Mouse (Mus musculus) c-Kit-positive CD71-positive TER-119-positive erythroid progenitor cells, embryonic 14.5 days (primary cell): ENCODE results near the gene Armc9.

Source experiments
- DNase-seq: peaks from one replicate; pipeline ENCODE4 v3.0.0-alpha.2; 2013; ENCODE audit warnings: low spot score

The Armc9 gene

DNA sequence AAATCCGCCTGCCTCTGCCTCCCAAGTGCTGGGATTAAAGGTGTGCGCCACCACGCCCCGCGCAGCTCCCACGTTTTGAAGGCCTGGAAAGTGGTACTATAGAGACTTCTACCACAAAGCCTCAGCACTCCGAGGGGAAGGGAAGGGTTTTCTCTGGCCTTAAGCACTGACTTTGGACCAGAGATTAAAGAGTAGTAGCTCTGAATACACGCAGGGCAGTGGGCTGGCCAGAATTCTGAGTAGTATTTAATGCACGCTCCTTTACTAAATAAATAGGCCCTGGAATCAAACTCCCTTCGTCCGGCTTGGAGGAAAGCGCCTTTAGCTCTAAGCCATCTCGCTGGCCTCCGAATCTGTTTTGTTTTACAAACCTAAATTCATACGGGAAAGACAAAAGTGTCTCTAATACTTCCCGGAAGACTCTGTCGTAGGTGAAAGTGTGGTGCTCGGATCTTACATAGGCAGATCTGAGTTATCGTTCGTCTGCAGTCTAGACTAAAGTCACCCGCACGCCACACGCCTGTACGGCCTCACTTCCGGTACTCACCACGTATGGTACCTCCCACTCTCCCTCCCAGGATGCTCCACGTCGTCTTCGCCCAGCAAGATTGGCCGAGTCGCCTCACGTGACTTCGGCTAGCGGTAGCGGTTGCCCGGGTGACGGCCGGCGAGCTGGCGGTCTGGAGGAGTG, at the start of gene Armc9:
Gene Armc9 (plus strand): TSS at position 648 of the 691 bp plus-strand sequence.
- DNase-seq, result peak; percentile 94

DNA sequence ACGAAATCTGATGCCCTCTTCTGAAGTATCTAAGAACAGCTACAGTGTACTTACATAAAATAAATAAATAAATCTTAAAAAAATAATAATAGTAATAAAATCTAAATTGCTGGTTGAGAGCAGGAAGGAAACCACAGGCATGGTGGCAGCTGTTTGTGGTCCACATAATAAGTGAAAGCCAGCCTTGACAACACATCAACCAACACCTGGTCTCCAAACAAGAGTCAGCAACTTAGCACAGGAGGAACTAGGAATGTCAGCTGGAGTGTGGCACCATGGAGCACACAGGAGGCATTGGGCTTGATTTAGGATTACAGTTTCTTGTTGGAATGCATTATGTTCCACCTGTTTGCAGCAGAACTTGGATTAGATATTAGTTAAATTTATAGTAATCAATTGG, 49.5 kb upstream of the Armc9 start:
- no peak for DNase-seq

DNA sequence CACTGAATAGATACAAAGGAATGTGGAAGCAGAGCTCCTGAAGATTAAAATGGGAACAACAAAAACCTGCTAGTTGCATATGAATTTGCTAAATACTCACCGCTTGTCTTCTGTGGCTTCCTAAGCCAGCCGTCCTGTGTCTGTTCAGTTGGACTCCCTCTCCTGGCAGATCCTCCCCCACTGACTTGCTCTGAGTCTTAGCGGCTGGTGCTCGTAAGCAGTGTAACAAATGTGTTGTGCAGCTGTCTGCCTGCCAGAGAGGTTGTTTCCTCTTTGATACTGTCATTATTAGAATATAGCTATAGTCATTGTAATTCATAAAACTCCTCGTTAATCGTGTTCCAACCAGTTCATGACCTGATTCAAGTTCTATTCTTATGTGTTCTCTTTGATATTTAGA, 42.8 kb upstream of the Armc9 start, which contains the start of gene Htr2b:
Gene Htr2b (minus strand): TSS at position 192 of the 400 bp plus-strand sequence.
- no peak for DNase-seq

DNA sequence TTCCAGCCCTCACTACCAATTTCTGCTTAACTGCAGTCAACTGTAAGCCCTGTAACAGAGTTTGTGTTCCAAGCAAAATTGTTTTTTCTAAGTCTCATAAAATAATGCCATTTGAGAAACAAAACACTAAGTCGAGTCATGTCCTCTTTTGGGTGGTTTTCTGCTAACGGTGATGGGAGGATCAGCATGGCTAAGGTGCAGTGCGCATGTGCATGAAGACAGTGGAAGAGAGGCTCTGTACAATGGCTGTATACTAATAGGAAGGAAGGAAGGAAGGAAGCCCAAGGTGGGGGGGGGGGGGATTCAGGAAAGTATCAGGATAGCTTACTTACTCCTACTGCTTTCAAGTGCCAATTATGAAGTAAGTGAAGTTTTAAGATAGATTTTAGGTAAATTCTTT, 40.4 kb upstream of the Armc9 start:
- no peak for DNase-seq

DNA sequence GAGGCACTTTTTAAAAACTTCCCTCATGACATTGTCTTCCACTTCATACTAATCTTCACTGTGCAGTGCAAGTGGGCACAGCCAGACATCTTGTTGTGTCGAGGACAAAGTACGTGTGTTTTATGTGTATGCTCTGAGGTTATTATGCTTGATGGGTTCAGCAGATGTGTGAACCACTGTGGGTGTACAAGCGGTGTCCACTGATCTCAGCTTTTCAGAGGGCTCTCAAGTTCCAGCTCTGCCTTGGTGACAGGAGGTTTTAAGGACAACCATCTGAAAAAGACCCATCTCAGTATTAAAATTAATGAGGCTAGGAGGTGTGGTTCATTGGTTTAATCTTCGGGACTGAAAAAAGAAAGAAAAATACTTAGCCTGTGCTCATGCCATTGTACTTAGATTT, 35.0 kb upstream of the Armc9 start:
- no peak for DNase-seq

GRCm38 (mm10) chr1:86126036-86126435, 28.5 kb upstream of the Armc9 start:
- no peak for DNase-seq

- no peak for DNase-seq
Measured at GRCm38 (mm10) chr1:86133337-86133736, 21.2 kb upstream of the Armc9 start, which contains the start of gene Gm21972. TSS of gene Gm21972 (plus strand) at chr1:86133637.

DNA sequence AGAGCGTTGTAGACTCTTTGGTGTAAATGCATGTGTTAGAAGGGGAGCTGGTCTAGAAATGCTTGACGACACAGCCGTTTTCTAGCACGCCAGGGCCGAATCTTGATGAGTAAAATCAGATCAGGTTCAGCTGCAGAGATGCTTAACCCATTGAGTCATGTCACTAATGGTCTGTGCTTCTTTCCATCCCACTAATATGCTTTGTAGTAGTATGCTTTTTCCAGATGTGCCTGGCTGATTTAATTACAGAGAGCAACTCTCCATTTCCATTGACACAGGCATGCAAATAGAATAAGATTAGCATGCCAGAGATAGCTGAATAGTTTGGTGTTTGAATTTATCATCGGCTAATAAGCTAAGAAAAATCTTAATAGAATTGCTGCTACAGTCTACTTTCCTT, 19.3 kb upstream of the Armc9 start:
- DNase-seq, result no peak

- no peak for DNase-seq
Measured at GRCm38 (mm10) chr1:86141081-86141480, 13.5 kb upstream of the Armc9 start.

GRCm38 (mm10) chr1:86143165-86143564, 11.4 kb upstream of the Armc9 start:
- DNase-seq, result no peak

- no peak for DNase-seq
Measured at GRCm38 (mm10) chr1:86144001-86144944, 10.3 kb upstream of the Armc9 start.

DNA sequence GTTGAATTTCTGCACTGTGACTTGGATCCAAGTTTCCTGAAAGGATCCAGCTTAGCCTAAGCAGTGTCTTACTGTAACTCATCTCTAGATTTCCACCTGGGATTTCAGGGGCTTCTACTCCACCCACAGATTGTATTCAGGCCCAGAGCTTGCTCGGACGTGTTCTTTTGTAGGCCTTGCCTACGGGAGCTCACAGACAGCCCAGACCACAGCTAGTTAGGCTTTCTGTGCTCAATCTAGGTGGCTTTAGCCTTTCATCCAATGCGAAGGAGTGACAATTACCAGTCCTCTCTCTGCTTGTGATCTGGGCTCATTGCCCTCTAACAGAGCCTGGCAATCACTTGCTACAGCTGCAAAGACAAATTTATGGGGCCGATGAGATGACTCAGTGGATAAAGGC, 8.3 kb upstream of the Armc9 start:
- no peak for DNase-seq

GRCm38 (mm10) chr1:86147557-86147956, 7.0 kb upstream of the Armc9 start:
- no peak for DNase-seq

DNA sequence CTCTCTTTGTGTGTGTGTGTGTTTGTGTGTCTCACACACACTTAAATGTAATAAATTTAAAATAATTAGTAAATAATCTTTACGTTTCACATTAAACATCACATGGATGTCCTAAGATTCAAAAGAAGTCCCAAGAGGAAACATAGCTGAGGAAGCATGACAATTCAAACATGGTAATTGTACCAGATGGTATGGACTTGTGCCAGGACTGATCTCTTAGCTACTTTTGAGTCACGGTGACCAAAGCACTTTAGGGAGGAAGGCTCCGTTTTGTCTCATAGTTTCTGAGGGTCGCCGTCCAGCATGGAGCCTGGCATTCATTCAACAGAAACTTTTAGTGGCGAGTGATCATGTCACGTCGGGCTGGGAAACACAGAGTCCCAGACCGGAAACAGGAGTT, 6.4 kb upstream of the Armc9 start:
- no peak for DNase-seq

DNA sequence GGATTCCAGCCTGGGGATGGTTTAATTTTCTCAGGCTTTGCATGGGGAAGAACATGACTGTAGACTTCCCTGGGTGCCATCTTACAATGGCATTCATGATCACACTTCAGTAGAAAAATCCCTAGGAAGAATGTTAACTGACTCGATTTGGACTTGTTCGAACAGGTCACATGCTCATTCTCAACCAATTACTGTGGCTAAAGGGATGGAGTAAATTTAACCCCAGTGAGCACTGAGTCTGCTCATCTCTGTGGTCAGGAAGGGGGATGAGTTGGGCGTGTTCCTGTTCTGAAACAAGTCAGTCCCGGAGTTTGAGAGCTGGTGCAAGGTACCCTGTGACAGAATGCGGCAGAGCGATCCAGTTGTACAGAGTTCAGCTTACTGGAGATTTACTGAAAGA, 3.7 kb upstream of the Armc9 start:
- no peak for DNase-seq

GRCm38 (mm10) chr1:86151376-86151775, 3.2 kb upstream of the Armc9 start:
- DNase-seq, result no peak

GRCm38 (mm10) chr1:86152618-86153017, 2.0 kb upstream of the Armc9 start:
- peak; percentile 30 for DNase-seq

DNA sequence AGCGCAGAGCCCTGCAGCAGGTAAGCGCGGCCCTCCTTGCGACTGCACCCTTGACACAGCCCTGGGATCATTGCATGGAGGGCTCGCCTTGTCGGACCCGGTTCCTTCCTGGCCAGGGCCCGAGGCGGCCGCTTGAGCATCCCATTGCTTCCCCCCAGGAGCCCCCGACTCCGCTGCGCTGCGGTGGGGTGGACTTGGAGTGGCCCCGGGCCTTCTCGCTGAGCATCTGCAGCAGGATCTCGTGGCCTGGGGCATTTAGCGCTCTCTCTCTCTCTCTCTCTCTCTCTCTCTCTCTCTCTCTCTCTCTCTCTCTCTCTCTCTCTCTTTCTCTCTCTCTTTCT, 214 bp downstream of the Armc9 start:
- no peak for DNase-seq

DNA sequence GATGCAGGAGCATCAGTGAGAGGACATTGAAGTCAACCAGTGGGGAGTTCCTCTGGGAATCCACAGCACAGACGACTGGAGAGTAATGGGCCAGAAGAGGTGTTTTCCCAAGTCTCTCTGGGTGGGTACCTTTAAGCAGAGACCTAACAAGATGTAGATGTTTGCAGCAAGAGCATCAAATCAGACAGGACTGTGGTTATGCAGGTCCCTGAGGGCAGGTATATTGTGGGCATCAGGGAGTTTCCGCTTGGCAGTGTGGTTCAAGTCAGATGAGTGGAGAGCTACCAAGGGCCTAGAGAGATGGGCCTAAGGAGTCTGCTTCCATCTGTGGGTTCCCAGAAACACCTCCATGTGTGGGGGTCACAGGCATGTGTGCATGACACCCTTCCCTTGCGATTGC, 1.5 kb downstream of the Armc9 start:
- DNase-seq, result no peak

GRCm38 (mm10) chr1:86156595-86156994, 2.0 kb downstream of the Armc9 start:
- no peak for DNase-seq

- no peak for DNase-seq
Measured at GRCm38 (mm10) chr1:86160059-86160458, 5.5 kb downstream of the Armc9 start.

- DNase-seq, result peak; percentile 68
Measured at GRCm38 (mm10) chr1:86160479-86160878, 5.9 kb downstream of the Armc9 start.

DNA sequence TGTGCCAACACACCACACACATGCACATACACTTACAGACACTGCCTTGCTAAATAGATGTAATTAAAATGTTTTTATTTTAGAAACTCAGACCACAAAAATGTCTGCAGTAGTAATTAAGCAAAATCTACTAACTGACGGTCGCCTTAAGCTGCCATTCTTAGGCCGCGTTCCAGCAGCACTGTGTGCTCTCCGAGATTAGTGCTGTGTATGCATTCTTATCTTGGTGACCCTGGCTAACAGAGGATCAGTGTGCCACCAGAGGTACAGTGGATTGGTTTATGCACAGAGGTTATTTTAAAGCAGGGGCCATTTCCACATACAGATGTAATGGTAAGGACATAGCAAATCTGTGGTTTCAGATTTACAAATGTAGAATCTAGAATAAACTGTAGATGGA, 6.5 kb downstream of the Armc9 start:
- DNase-seq, result peak; percentile 73
